In the genomic region with DNA sequence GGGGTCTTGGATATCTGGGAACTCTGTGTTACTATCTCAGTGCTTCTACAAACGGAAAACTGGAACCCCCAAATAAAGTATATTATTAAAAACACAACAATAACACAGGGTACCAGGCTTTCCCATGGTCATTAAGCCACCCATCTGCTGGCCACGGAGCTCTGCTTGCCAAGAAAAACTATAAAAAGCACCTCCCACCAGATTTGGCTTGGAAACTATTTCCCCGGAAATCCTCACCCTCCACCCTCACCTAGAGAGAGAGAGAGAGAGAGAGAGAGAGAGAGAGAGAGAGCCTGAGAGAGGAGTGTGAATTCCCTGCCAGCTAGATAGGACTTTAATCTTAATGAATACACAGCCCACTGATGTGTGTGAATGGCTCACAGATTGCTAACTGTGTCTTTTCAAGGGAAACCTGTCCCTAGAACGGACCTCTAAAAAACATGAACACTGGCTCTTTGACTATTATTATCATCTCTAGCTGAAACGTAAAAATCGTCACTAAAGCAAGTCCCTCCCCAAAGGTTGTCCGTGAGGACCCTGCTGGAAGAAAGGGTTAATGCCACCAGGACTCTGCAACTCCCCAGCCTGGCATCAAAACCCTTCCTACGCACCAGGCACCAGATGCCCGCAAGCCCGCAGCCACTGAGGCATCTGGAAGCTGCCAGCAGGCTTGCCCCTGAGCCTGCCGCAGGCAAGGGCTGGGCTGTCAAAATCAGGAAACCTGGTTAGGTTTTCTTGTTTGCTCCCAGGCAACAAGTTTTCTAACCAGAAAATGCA, we compare ENCODE assay signal across 8 mouse cellular contexts. TPM values are rescaled to one million over a fixed set of nuclear protein-coding genes. Genes with fewer than 3 reads are reported as not detected.
DNase-seq lines count a peak whose midpoint lies in the region; ATAC-seq and TF ChIP-seq lines count a peak whose summit lies in the region.

No protein-coding gene starts in this region.

- TF ChIP-seq POLR2A in limb, embryonic 14.5 days (IDR thresholded peaks at IDR 0.05; ENCODE audit: borderline replicate concordance, extremely low read depth, insufficient read depth, insufficient read length), result no peak

- peak overlapping the region; percentile 76 for H3K4me2 ChIP-seq in kidney, postnatal 0 days (ENCODE audit: low read length)
- H3K4me2 ChIP-seq in forebrain, embryonic 14.5 days (ENCODE audit: low read length), result peak overlapping the region; percentile 57
- H3K4me2 ChIP-seq in limb, embryonic 14.5 days (replicated peaks; ENCODE audit: low read depth, low read length, severe bottlenecking), result peak overlapping the region; percentile 63; the same call in 1 of the 2 replicates

- H3K36me3 ChIP-seq in kidney, postnatal 0 days (ENCODE audit: insufficient read depth, low read length), result no peaks in the 10 kb centered on the region
- no peaks in the 10 kb centered on the region for H3K36me3 ChIP-seq in forebrain, embryonic 14.5 days (ENCODE audit: control insufficient read depth, insufficient read depth, low read length)
- no peaks in the 10 kb centered on the region for H3K36me3 ChIP-seq in limb, embryonic 14.5 days (ENCODE audit: control insufficient read depth, insufficient read depth, low read length)

- WGBS in kidney, postnatal 0 days, result 33% methylated on average over 11 of the region's 11 CpGs
- 27% methylated on average over 11 of the region's 11 CpGs for WGBS in forebrain, embryonic 14.5 days
- 23% methylated on average over 11 of the region's 11 CpGs for WGBS in limb, embryonic 14.5 days

- no peaks in the 10 kb centered on the region for H3K9me3 ChIP-seq in kidney, postnatal 0 days (replicated peaks; ENCODE audit: low read length)
- no peaks in the 10 kb centered on the region for H3K9me3 ChIP-seq in forebrain, embryonic 14.5 days (replicated peaks; ENCODE audit: control insufficient read depth, low read length)
- H3K9me3 ChIP-seq in limb, embryonic 14.5 days (ENCODE audit: control insufficient read depth, low read length), result no peaks in the 10 kb centered on the region

- peak overlapping the region; percentile 44 for H3K4me3 ChIP-seq in kidney, postnatal 0 days (replicated peaks; ENCODE audit: low read depth, low read length)
- no peak overlapping the region for H3K4me3 ChIP-seq in forebrain, embryonic 14.5 days (ENCODE audit: low read depth, low read length)
- 0 out of 2 replicates have a peak overlapping the region, but pooled peaks have one; percentile 31 for H3K4me3 ChIP-seq in limb, embryonic 14.5 days (replicated peaks; ENCODE audit: low read length)

- H3K27ac ChIP-seq in kidney, postnatal 0 days, result peak overlapping the region; percentile 6; the same call in 1 of the 2 replicates
- peak overlapping the region; percentile 63 for H3K27ac ChIP-seq in forebrain, embryonic 14.5 days (ENCODE audit: low read depth, low read length)
- H3K27ac ChIP-seq in limb, embryonic 14.5 days (replicated peaks; ENCODE audit: low read depth, low read length), result no peak overlapping the region

- no peak for TF ChIP-seq CTCF in kidney, postnatal 0 days (IDR thresholded peaks at IDR 0.05; ENCODE audit: low read depth)

- no peak for ATAC-seq in kidney, postnatal 0 days (replicated peaks; ENCODE audit: low FRiP score, low read depth)
- ATAC-seq in forebrain, embryonic 14.5 days, result peak; percentile 82
- ATAC-seq in limb, embryonic 14.5 days (ENCODE audit: low FRiP score, low read depth), result no peak

- no peaks in the 10 kb centered on the region for H3K27me3 ChIP-seq in kidney, postnatal 0 days (ENCODE audit: insufficient read depth, low read length)
- peaks cover 10% of the 10 kb centered on the region; the same call in 1 of the 2 replicates for H3K27me3 ChIP-seq in forebrain, embryonic 14.5 days (replicated peaks; ENCODE audit: control insufficient read depth, insufficient read depth, low read length)
- H3K27me3 ChIP-seq in limb, embryonic 14.5 days (ENCODE audit: control insufficient read depth, insufficient read depth, low read length), result peaks cover 22% of the 10 kb centered on the region

- no peak overlapping the region for H3K9ac ChIP-seq in kidney, postnatal 0 days (ENCODE audit: low read depth, low read length)
- no peak overlapping the region for H3K9ac ChIP-seq in forebrain, embryonic 14.5 days (ENCODE audit: low read length)
- H3K9ac ChIP-seq in limb, embryonic 14.5 days (ENCODE audit: low read depth, low read length, severe bottlenecking), result no peak overlapping the region

- no peak for DNase-seq in kidney, postnatal 0 days (ENCODE audit: low spot score)
- DNase-seq in kidney, adult 18-20 months, result no peak
- peak; percentile 79 for DNase-seq in MN1 (ENCODE audit: low spot score)
- peak; percentile 78 for DNase-seq in forebrain, embryonic 14.5 days (ENCODE audit: low spot score)
- DNase-seq in limb, embryonic 14.5 days (ENCODE audit: low spot score), result no peak
- no peak for DNase-seq in adrenal gland, postnatal 25 days
- no peak for DNase-seq in embryo, embryonic 10 days (ENCODE audit: low spot score)
- no peak for DNase-seq in gastrocnemius, adult 8-10 months (ENCODE audit: low spot score in 2 of 2)

- H3K4me1 ChIP-seq in kidney, postnatal 0 days (replicated peaks; ENCODE audit: insufficient read depth, low read length), result peaks cover 15% of the 10 kb centered on the region; the same call in 1 of the 2 replicates
- H3K4me1 ChIP-seq in forebrain, embryonic 14.5 days (ENCODE audit: control insufficient read depth, insufficient read depth, low read length), result peaks cover 17% of the 10 kb centered on the region; the same call in 1 of the 2 replicates
- H3K4me1 ChIP-seq in limb, embryonic 14.5 days (ENCODE audit: control insufficient read depth, insufficient read depth, low read length), result peaks cover 35% of the 10 kb centered on the region

RNA-seq across cellular contexts. Expression of gene Nfatc2, which starts 12.7 kb away (rescaled TPM):
- polyA plus RNA-seq in kidney, postnatal 0 days (2015; fragmentation: Nextera tagmentation; extraction: Ambion mirVana), result 2.0 TPM in 2 replicates
- 1.2 and 1.4 TPM in 2 replicates for polyA plus RNA-seq in forebrain, embryonic 14.5 days (2014; fragmentation: Nextera tagmentation; extraction: Ambion mirVana)
- polyA plus RNA-seq in limb, embryonic 14.5 days (2012; rRNA removed), result 9.4 and 11.4 TPM in 2 replicates
- polyA plus RNA-seq in limb, embryonic 14.5 days (2014; fragmentation: Nextera tagmentation; extraction: Ambion mirVana), result 8.8 and 9.0 TPM in 2 replicates
- 4.1 and 4.6 TPM in 2 replicates for total RNA-seq in adrenal gland, postnatal 25 days (2021)
- 10 to 100 TPM in 3 of 4 experiments, 1 to 10 TPM in 1; 7.8 to 13.6 (median 10.3) TPM for total RNA-seq in gastrocnemius, adult 8-10 months (2022)

Comparison
In these comparisons a context has a peak if more than half of its experiments do, and no peak if none do; other contexts are left out.
1. DNase-seq: peak in MN1 (single experiment) and forebrain, embryonic 14.5 days (single experiment); none in kidney, postnatal 0 days (single experiment), kidney, adult 18-20 months (single experiment), limb, embryonic 14.5 days (single experiment), adrenal gland, postnatal 25 days (single experiment), embryo, embryonic 10 days (single experiment) and gastrocnemius, adult 8-10 months (0 of 2).
2. Peak in every context shown above with its lines, with median percentiles within 50 percentile points of each other: H3K4me2 ChIP-seq.